Mouse (Mus musculus) left cerebral cortex, adult 18-20 months (tissue): ENCODE data around the gene Fbxo36. TPM values are rescaled to one million over a fixed set of nuclear protein-coding genes. Genes with fewer than 3 reads are reported as not detected.

Experiments
- DNase-seq, 2 experiments: peaks; one replicate each; pipeline ENCODE4 v3.0.0; 2021 to 2022; ENCODE audit warnings: low spot score in 2 of 2, mixed read lengths in 1 of 2
- long read RNA-seq, 2 experiments: library from polyadenylated mRNA; stranded (forward); transcript quantifications; one replicate each; pipeline ENCODE4 v2.0.0; 2021
- total RNA-seq, 2 experiments: library from RNA; stranded (reverse); gene quantifications; 2 replicates each; pipeline ENCODE4 v1.2.3; 2021

Gene Fbxo36
- 1 to 10 TPM; 2.2 to 3.9 TPM for total RNA-seq
- long read RNA-seq, experiment 1, partial matches to known transcripts, result 0 of 4 reads
- long read RNA-seq, experiment 1, other reads (novel, unspliced or antisense), result 2 of 4 reads
- long read RNA-seq, experiment 2, partial matches to known transcripts, result 0 of 1 reads
- long read RNA-seq, experiment 2, other reads (novel, unspliced or antisense), result 1 of 1 reads

DNA sequence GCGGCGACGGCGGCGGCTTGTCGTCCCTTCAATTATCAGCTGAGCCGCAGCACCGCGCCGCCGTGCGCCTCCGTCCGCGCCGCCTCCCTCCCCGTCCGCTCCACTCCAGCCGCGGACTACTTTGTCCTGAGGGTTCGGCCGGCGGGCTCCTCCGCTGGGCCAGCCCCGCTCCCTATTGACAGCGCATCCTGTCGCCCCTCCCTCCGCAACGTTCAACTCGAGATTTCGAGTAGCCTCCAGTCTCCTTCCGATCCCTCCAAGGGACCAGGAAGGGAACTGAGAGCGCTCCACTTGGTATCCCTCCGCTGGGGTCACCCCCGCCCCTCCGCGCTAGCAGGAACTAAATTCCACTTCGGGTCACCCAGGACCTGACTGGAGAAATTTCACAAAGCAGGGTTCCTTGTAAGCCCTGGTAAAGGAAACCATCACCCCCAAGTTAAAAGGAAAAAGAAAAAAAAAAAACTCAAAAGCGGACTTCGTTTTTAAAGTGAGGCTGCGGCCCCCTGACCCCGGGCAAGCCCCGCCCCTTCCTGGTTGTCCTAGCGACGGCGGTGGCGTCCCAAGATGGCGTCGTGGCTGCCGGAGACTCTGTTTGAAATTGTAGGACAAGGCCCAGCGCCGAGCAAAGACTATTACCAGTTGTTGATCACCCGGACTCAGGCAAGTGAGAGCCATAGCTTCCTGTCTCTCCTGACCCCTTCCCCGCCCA is at the start of gene Fbxo36:
Fbxo36 (plus strand) TSS at position 533 of the 709 bp plus-strand sequence.
- peak; percentile 90 to 91 for DNase-seq

DNA sequence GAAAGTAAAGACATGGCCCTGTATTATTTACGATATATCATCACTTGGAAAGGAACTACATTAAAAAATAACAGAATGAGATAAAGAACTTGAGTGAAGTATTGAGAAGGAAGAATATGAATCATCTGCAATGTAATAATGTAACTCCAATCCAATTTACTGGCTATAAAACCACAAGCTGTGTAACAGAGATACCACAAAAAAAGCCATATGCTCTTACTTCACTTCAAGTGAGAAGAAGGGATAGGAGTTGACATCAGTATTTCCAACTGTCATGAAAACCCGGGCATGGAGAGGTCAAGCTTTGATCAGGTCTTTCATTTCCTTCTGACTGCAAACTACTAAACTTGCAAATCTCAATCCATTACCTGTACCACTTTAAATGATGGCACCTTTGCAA is 48.2 kb upstream of the Fbxo36 start:
- no peak for DNase-seq

DNA sequence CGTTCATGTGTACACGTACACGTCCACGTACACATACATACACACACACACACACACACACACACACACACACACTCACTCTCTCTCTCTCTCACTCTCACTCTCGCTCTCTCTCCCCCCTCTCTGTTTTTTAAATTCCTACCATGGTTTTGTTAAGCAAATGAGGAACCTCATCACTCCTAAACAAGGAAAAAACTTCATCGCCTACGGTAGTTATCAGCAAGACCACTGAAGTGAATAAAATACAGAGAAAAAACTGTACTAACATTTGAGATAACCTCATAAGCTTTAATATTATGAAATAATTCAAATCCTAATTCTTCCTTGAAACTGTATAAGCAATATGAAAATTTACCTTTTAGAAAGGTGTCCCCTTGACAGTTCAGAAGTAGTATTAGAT is 44.3 kb upstream of the Fbxo36 start:
- no peak for DNase-seq

DNA sequence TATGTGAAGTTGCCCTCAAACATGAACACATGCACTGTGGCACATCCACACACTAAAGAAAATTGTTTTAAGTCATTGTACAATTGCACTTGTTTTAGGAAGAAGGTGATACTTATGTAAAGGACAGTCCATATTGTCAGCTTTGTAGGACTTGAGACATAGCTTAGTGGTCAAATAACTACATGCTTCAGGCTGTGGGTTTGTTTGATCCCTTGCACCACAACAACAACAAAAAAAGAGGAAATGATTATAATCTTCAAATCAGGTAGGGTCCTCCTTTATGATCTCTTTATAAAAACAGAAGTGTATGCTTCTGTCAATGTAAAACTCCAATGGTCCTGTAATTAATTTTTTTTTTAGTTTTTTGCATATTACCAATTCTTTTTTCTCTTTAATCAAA is 40.5 kb upstream of the Fbxo36 start:
- no peak for DNase-seq

DNA sequence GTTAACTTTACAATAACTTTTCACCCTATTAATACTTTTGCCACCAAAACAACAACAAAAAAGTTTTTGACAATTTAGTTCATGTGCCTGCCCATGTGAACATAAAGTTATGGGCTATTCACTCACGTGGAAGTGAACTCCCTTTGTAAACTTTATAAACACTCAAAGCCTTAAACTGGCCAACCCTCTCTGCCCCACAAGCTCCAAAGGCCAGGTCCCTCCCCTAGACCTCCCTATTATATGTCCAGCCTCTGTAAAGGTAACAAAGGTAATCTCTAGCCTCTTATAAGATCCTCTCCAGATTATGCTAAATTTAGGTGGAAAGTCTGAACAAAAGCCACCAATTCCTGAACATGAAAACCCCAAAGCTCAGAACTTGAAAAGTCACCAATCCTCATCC is 35.9 kb upstream of the Fbxo36 start:
- DNase-seq, result no peak

DNA sequence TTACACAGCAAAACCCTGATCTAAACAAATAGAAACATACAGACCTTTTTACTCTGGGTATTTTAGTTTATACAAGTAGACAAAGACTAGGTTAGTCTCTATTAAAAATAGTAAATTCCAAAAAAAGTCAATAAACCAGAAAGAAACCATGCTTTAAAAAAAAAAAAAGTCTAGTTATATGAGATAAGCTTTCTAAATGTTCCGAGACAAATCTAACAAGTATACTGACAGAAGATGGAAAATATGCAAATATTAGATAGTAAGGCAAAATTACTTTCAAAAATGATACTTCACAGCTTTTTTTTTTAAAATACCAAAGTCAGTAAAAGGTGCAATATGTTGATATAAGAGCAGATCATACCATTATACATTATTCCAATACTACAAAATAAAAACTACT is 22.0 kb upstream of the Fbxo36 start:
- DNase-seq, result no peak

DNA sequence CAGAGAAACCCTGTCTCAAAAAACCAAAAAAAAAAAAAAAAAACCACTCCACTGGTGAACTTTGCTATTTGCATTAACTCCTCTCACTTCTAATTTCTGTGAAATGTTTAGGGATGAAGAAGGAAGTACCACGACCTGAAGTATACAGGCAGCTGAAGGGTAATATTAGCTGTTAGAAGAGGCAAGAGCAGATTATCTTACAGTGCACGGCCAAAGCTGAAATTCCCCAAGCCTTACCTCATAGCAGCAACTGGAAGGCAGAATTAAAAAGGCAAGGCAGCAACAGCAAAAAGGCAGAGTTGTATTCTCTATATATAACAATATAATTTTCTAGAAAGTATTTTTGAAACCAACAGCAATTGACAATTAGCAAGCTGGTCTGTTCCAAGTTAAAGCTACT is 14.6 kb upstream of the Fbxo36 start:
- no peak for DNase-seq

DNA sequence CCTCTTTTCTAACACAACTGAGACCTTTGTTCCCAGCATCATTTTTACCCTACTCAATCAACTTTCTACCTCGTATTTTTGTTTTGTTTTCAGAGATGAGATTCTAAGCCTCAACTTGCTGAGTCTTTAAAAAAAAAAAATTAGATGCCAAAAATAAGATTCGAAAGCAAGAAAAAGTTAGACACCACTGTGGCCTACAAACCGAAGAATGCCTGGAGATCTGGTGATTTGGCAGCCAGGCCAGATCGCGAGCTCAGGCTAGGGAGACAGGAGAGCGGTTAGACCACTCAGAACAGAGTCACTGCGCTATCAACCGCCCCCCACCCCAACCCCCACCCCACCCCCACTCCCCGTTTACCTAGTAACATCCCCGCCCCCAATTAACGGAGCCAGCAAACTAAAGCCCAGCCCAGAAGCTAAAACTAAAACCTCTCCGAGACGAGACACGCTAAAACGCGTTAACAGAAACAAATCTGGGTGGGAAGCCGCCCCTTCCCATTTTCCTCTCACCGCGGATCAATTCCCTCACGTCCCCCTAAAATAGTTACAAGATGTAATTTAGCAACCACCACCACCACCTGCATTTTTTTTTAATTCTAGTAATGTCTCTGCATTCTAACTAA is 2.0 kb upstream of the Fbxo36 start:
- no peak for DNase-seq

DNA sequence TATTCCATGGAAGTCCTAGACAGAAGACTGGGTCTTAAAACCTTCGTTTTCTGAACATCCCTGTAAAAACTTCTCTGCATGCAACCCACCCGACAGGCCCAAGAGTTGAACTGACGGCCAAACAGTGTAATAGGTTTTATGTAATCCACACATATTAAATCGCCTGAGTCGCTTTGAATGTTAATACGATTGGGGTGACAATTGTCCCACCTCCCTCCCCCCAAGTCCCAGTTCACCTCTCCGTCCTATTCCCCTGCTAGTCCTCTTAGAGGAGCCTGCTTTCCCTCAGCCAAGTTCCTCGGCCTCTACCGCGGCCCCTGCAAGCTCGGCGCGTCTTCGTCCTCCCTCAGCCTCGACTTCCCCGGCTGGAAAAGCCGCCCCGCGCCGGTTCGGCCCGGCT is 1.5 kb upstream of the Fbxo36 start:
- DNase-seq, result no peak

DNA sequence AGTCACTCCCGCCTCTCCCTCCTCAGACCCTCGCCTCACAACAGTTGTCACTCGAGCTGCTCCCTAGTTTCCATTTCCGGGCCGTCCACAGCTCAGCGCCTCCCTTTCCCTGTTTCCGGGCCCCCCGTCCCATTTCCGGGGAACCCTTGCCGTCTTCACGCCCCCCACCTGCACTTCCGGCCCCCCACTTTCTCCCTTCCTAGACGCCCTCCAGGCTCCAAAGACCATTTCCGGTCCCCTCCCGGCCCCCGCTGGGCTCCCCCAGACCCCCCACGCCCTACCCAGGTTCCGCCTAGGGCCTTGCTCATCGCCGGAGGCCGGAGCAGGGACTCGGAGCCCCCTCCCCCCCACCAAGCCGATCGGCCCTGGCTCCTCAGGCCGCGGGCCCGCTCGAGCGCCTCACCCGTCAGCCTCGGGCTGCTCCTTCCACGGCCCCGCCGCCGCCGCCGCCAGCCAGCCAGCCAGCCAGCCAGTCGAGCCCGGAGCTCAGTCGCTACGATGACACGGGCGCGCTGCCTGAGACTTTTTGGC is 955 bp upstream of the Fbxo36 start:
- peak; percentile 56 to 75 for DNase-seq

DNA sequence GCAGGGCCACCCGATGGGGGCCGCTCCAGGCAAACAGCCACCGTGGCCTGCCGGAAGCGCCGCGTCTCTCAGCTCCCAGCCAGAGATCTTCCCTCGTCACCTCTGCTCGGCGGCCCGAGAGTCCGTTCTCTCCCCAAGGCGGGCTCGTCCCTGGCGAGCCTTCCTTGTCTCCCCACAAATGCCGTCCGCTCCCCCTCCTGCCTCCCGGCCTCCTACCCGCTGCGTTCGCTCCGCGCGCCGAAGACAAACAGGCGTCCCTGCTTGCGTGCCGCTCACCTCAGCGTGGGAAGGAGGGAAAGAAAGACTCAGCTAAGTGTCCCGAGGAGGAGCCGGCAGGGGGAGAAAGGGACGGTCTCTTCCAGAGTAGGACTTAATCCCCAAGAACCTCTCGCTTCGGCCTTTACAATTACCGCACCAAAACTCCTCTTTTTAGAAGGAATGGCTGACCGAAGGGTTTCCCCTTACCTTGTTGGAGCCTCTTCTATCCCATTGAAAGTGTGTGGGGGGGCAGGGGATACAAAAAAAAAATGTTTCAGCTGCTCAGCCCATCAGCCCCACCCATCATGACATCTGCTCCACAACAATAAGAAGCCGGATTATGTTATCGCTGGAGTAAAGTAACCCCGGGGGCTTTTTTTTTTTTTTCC is 500 bp downstream of the Fbxo36 start, which contains the start of gene Trip12:
Trip12 (minus strand) TSS at position 499 of the 647 bp plus-strand sequence.
- peak in 1 of 2 experiments; percentile 48 for DNase-seq

DNA sequence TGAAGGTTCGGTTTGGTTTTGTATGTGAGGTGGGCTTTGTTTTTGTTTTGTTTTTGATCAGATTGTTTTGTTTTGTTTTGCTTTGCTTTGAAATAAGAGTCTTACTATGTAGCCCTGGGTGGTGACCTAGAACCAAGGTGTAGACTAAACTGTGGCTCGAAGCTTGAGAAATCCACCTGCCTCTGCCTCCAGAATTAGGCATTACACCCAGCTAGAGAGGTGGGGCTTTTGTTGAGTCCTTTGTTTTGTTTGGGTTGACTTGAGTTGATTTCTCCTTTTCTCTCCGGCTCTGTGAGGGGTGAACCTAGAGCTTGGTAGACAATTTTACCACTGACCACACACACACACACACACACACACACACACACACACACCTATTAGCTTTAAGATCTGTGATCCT is 1.4 kb downstream of the Fbxo36 start:
- DNase-seq, result no peak

DNA sequence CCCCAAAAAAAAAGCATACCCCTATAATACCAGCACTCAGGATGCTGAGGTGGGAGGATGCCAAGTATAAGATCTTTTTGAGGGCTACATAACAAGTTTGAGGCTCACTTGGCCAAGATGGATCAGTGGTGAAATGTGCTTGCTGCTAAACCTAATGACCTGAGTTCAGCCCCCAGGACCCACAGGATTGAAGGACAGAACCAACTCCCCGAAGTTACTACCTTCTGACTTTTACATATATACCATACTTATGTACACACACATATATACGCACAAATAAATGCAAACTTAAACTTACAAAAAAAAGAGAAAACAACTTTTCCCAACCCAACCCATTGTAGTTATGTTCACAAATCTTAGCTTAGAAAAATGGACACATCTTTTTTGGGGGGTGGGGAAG is 3.7 kb downstream of the Fbxo36 start:
- DNase-seq, result no peak

DNA sequence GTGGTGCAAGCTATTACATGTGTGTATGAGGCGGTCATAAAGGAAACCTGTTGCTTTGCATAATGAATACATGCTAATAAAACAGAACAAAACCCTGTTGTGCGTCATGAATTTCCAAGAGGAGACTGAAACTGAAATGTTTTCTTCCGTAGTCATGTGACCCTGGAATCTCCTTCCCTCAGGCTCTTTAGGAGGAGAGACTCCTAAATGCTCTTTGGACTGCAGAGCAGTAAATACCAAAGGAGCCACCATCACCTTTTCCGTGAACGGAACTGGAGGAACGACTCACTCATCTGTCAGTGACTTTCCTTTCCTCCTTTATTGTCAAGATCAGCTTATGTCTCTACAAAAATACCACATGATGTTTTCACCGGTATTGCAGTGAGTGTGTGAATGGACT is 8.1 kb downstream of the Fbxo36 start:
- no peak for DNase-seq

DNA sequence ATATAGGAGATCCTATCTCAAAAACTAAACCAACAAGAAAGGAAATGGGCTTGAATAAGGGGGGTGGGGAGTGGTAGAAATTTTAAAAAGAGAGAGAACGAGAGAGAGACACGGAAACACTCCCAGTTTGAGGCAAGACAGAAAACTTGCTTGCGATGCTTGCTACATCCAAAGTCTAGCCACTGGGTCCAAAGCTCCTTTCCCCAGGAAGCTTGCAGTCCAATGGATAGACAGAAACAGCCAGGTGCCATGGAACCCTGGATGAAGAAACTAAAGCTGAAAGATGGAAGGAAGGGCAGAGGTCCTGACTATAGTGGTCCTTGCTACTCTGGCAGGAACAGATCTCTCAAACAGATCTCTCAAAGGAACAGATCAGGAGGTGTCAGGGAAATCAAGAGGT is 8.7 kb downstream of the Fbxo36 start:
- no peak for DNase-seq

DNA sequence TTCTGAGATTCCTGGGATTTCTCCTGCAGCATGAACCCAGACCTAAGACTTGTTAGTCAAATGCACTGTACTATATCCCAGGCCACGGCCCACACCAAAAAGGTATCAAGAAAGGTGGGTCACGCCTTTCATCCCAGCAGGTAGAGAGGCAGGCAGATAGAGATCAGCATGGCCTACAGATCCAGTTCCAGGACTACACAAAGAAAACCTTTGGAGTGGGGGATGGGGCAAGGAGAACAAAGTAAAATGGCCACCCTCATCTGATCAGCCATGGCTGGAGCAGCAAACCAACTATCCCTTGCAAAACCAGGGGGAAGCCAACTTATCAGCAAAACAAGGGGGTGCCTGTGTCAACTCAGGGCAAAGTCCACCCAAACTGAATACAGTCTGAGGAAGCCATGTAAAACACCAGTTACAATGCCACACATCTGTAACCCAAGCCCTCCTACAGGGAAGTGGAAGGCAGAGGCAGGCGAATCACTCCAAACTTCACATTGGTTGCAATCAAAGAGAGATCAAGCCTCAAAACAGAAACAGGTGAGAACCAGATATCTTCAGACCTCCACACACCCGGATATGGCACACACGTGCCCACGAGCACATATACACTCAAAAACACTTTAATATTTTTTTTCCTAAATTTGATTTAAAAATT is 9.3 kb downstream of the Fbxo36 start:
- no peak for DNase-seq

DNA sequence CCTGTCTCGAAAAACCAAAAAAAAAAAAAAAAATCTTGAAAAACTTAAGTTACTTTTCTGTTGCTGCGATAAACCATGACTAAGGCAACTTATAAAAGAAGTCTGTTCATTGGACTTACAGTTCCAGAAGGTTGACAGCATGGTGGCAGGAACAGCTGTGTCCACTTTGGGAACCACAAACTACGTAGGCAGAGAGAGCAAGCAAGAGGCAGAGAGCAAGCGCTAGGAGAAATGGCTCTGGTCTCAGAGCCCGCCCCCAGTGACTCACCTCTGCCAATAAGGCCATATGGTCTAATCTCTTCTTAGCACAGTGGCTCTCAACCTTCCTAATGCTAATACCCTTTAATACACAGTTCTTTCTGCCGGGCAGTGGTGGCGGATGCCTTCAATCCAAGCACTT is 10.2 kb downstream of the Fbxo36 start:
- no peak for DNase-seq

DNA sequence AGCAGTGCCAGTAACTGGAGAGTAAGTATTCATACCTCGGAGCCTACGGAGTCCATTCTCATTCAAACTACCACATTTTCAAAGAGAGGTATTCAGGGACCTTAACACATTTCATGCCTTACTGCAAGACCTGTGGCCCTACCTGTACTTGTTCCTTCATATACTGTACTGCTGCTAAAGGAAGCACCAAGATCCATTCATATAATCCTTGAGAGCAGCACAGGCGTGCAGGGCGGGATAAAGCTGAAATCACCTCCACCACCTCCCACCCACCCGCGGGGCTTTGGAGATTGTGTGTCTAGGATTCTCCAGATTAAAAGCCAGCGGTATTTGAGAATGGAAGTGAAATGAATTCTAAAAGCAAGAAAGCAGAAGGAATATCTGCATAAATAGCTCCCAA is 10.8 kb downstream of the Fbxo36 start:
- DNase-seq, result no peak

DNA sequence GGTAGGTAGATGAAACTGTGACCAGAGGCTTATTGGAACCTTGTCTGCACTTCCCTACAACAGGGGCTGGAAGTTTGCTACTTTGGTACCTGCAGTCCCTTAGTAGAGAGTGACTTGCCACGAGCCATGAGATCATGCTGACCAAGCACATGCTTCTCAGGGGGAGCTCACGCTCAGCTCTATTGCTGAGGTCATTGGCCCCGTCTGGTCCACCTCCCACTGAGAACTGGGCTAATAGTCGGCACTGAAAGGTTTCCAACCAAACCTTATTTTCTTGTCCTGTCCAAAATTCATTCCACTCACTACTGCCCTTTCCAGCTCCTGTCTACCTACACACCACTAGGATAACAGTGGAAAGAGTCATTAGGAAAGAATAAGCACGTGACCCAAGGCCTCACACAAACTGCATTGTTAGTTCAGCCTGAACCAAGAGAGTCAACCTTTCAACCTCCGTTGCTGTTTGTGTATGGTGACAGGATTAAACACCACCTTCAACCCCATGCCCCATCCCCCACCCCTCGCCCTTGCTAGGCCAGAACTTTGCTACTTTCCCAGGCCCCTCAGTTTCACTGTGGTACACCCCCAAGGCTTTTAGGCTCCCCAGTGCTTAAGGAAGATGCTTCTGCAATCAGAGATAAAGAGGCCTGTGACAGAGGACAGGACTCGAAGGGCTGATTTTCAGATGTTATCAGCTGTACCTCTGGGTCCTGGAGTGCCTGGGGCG is 12.0 kb downstream of the Fbxo36 start:
- no peak for DNase-seq

DNA sequence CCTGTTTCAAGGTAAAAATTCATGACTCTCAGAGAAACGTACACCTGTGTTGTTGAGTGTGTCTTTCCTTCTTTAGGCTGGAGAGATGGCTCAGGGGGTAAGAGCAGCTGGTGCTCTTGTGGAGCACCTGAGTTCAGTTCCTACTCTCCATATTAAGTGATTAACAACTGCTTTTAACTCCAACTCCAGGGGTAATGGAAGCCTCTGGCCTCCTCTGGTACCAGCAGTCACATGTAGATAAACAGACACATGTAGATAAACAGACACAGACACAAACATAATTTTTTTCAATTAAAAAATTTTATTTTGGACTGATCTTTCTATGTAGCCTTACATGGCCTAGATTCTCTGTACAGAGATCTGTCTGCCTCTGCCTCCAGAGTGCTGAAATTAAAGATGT is 14.1 kb downstream of the Fbxo36 start:
- DNase-seq, result no peak

DNA sequence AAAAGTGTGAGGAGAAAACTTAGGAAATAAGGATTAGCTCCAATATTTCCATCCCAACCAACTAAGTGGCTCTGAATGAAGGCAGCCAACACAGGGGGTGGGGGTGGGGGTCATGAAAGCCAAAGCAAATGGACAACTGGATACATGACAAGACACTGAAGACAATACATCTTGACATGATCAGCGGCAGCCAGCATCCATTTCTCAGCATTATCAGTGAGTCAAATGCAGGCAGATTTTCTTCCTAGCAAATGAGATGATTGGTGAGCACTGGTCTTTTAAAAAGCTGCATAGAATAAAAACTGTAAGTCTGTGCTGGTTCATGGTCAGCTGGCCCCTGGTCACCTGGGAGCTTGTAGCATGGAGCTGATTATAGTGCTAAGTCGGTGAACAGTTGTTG is 15.3 kb downstream of the Fbxo36 start:
- no peak for DNase-seq
